In the genomic region with DNA sequence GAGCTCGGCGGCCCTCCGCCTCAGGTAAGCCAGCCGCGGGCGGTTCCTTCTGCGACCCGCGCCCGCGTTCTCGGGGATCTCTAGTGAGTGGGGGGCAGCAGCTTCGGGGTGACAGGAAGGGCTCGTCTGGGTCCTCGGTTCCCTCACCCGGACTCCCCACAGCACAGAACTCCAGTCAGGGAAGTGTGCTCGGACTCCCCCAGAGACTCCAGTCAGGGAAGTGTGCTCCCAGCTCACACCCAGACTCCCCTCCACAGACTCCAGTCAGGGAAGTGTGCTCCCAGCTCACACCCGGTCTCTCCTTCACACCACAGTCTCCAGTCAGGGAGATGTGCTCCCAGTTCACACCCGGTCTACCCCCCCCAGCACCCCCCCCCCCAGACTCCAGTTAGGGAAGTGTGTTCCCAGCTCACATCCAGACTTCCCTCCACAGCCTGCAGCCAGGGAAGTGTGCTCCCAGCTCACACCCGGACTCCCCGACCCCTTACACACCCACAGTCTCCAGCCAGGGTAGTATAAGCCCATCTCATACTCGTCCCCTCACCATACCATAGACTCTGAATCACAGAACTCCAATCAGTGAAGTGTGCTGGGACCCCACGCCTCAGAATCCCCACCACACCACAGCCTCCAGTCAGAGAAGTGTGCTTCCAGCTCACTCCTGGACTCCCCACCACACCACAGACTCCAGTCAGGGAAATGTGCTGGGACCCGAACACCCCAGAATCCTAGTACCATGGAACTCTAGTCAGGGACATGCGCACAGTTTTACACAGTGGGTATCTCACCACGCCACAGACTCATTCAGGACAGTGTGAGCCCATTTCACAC, we compare ENCODE assay signal across 8 mouse cellular contexts. TPM values are rescaled to one million over a fixed set of nuclear protein-coding genes. Genes with fewer than 3 reads are reported as not detected.
DNase-seq lines count a peak whose midpoint lies in the region; ATAC-seq and TF ChIP-seq lines count a peak whose summit lies in the region.

No protein-coding gene starts in this region.

- peak overlapping the region; percentile 95 for H3K4me3 ChIP-seq in heart, embryonic 12.5 days
- H3K4me3 ChIP-seq in ES-Bruce4 (ENCODE audit: low read depth, low read length): peak overlapping the region; percentile 69
- peak overlapping the region; percentile 63 for H3K4me3 ChIP-seq in forebrain, embryonic 15.5 days
- peak overlapping the region; percentile 82 for H3K4me3 ChIP-seq in liver, embryonic 15.5 days (replicated peaks)

- no peaks in the 10 kb centered on the region for H3K27me3 ChIP-seq in heart, embryonic 12.5 days (replicated peaks)
- H3K27me3 ChIP-seq in ES-Bruce4 (ENCODE audit: control insufficient read depth, insufficient read depth, low read length, poor library complexity, severe bottlenecking): no peaks in the 10 kb centered on the region
- H3K27me3 ChIP-seq in forebrain, embryonic 15.5 days: no peaks in the 10 kb centered on the region
- H3K27me3 ChIP-seq in liver, embryonic 15.5 days: peaks cover 6% of the 10 kb centered on the region; the same call in 1 of the 2 replicates

- peak; percentile 56 for ATAC-seq in heart, embryonic 12.5 days (ENCODE audit: insufficient number of reproducible peaks, low FRiP score)
- peak; percentile 74 for ATAC-seq in forebrain, embryonic 15.5 days (replicated peaks)
- ATAC-seq in liver, embryonic 15.5 days (ENCODE audit: insufficient read depth): peak; percentile 50

- no peaks in the 10 kb centered on the region for H3K36me3 ChIP-seq in heart, embryonic 12.5 days
- H3K36me3 ChIP-seq in ES-Bruce4 (ENCODE audit: control insufficient read depth, insufficient read depth, low read length, poor library complexity, severe bottlenecking): no peaks in the 10 kb centered on the region
- H3K36me3 ChIP-seq in forebrain, embryonic 15.5 days: no peaks in the 10 kb centered on the region
- H3K36me3 ChIP-seq in liver, embryonic 15.5 days (replicated peaks): no peaks in the 10 kb centered on the region

- H3K4me2 ChIP-seq in heart, embryonic 12.5 days: peak overlapping the region; percentile 73
- peak overlapping the region; percentile 77 for H3K4me2 ChIP-seq in forebrain, embryonic 15.5 days (replicated peaks)
- H3K4me2 ChIP-seq in liver, embryonic 15.5 days: peak overlapping the region; percentile 94

- TF ChIP-seq EP300 in ES-Bruce4 (IDR thresholded peaks at IDR 0.05; ENCODE audit: insufficient read depth, low read depth, low read length): no peak

- H3K27ac ChIP-seq in heart, embryonic 12.5 days (ENCODE audit: poor library complexity, severe bottlenecking): peak overlapping the region; percentile 92
- no peak overlapping the region for H3K27ac ChIP-seq in ES-Bruce4 (ENCODE audit: insufficient read depth, low read length)
- no peak overlapping the region for H3K27ac ChIP-seq in forebrain, embryonic 15.5 days (replicated peaks)
- peak overlapping the region; percentile 68 for H3K27ac ChIP-seq in liver, embryonic 15.5 days (replicated peaks)

- peaks cover 54% of the 10 kb centered on the region for H3K4me1 ChIP-seq in heart, embryonic 12.5 days (replicated peaks)
- H3K4me1 ChIP-seq in ES-Bruce4 (ENCODE audit: control insufficient read depth, insufficient read depth, low read length): peaks cover 3% of the 10 kb centered on the region
- H3K4me1 ChIP-seq in forebrain, embryonic 15.5 days: no peaks in the 10 kb centered on the region
- H3K4me1 ChIP-seq in liver, embryonic 15.5 days (replicated peaks): peaks cover 20% of the 10 kb centered on the region

- no peak for DNase-seq in heart, adult 8-10 months (ENCODE audit: low spot score)
- no peak for DNase-seq in right cerebral cortex, postnatal 25 days
- no peak for DNase-seq in gastrocnemius, postnatal 36 days
- no peak for DNase-seq in cerebellum, postnatal 36 days

- H3K9me3 ChIP-seq in heart, embryonic 12.5 days (replicated peaks): no peaks in the 10 kb centered on the region
- no peaks in the 10 kb centered on the region for H3K9me3 ChIP-seq in ES-Bruce4 (replicated peaks; ENCODE audit: control insufficient read depth, insufficient read depth, low read length, poor library complexity, severe bottlenecking)
- no peaks in the 10 kb centered on the region for H3K9me3 ChIP-seq in forebrain, embryonic 15.5 days
- H3K9me3 ChIP-seq in liver, embryonic 15.5 days (replicated peaks): no peaks in the 10 kb centered on the region

- intact Hi-C loops in gastrocnemius, postnatal 36 days (cut with DNase I): loop anchor here (5.0 kb wide), 1 partner anchor 58 kb away; no protein-coding TSS in a partner anchor

- TF ChIP-seq CTCF in ES-Bruce4 (IDR thresholded peaks at IDR 0.05; ENCODE audit: low read depth, low read length): no peak

- TF ChIP-seq POLR2A in ES-Bruce4 (IDR thresholded peaks at IDR 0.05; ENCODE audit: insufficient read depth, low read length): no peak

- peak overlapping the region; percentile 99 for H3K9ac ChIP-seq in heart, embryonic 12.5 days
- H3K9ac ChIP-seq in ES-Bruce4 (ENCODE audit: low read depth, poor library complexity, severe bottlenecking): peak overlapping the region; percentile 57
- H3K9ac ChIP-seq in forebrain, embryonic 15.5 days (replicated peaks): peak overlapping the region; percentile 64
- H3K9ac ChIP-seq in liver, embryonic 15.5 days: peak overlapping the region; percentile 68

- 5% methylated on average over 26 of the region's 26 CpGs for WGBS in heart, embryonic 12.5 days
- WGBS in forebrain, embryonic 15.5 days: 8% methylated on average over 26 of the region's 26 CpGs
- 10% methylated on average over 26 of the region's 26 CpGs for WGBS in liver, embryonic 15.5 days (ENCODE audit: insufficient replicate concordance)

RNA-seq across cellular contexts. Expression of a gene that starts 0.6 kb away (rescaled TPM):
- 83.9 and 84.8 TPM in 2 replicates for polyA plus RNA-seq in heart, embryonic 12.5 days (2016; fragmentation: Nextera tagmentation; extraction: Ambion mirVana)
- total RNA-seq in heart, adult 8-10 months (2022): 100 to 1,000 TPM; 101 to 127 (median 122) TPM
- polyA plus RNA-seq in ES-Bruce4 (2011; ENCODE audit: insufficient read depth, insufficient read length, low read depth, missing spikeins): 66.1 and 66.6 TPM in 2 replicates
- 14.2 and 19.4 TPM in 2 replicates for polyA plus RNA-seq in forebrain, embryonic 15.5 days (2015; fragmentation: Nextera tagmentation; extraction: Ambion mirVana)
- 9.7 and 10.0 TPM in 2 replicates for polyA plus RNA-seq in liver, embryonic 15.5 days (2015; fragmentation: Nextera tagmentation; extraction: Ambion mirVana)
- 10 to 100 TPM; 36.7 to 37.6 TPM for total RNA-seq in gastrocnemius, postnatal 36 days (2021)

RNA-seq across cellular contexts. Expression of a gene that starts 39.0 kb away (rescaled TPM):
- polyA plus RNA-seq in heart, embryonic 12.5 days (2016; fragmentation: Nextera tagmentation; extraction: Ambion mirVana): not detected in 2 replicates
- total RNA-seq in heart, adult 8-10 months (2022): 1 to 10 TPM in 3 of 4 experiments, under 1 TPM in 1; 0.90 to 3.8 (median 2.7) TPM
- polyA plus RNA-seq in ES-Bruce4 (2011; ENCODE audit: insufficient read depth, insufficient read length, low read depth, missing spikeins): not detected in 2 replicates
- polyA plus RNA-seq in forebrain, embryonic 15.5 days (2015; fragmentation: Nextera tagmentation; extraction: Ambion mirVana): not detected in 2 replicates
- not detected in 2 replicates for polyA plus RNA-seq in liver, embryonic 15.5 days (2015; fragmentation: Nextera tagmentation; extraction: Ambion mirVana)
- total RNA-seq in gastrocnemius, postnatal 36 days (2021): not detected

Comparison
In these comparisons a context has a peak if more than half of its experiments do, and no peak if none do; other contexts are left out.
1. H3K27ac ChIP-seq: peak in heart, embryonic 12.5 days (single experiment) and liver, embryonic 15.5 days (single experiment); none in ES-Bruce4 (single experiment) and forebrain, embryonic 15.5 days (single experiment).
2. Peak in every context shown above with its lines, with median percentiles within 50 percentile points of each other: ATAC-seq, H3K4me2 ChIP-seq, H3K4me3 ChIP-seq and H3K9ac ChIP-seq.